Comparison of ENCODE assay signal across 9 mouse cellular contexts in the genomic region with DNA sequence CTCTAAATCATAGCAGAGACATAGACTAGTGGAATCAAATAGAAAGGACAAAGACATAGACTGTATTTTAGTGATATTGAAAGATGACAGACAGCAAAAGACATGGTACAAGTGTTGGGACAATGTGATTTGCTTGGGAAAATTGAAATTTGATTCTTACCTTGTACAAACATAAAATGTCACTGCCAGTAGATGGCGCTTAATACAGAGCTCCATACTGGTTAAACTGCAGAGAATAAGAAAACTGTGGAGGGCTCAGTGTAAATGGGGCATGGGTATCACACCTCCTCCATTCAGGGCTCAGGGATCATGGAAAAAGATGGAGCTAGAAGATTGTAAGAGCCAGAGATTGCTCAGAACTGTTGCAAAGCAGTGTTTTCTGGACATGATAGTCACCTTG. TPM values are rescaled to one million over a fixed set of nuclear protein-coding genes. Genes with fewer than 3 reads are reported as not detected.
A peak's percentile ranks its signal among the peaks of the same experiment; 100 is the strongest.
DNase-seq lines count a peak whose midpoint lies in the region; ATAC-seq and TF ChIP-seq lines count a peak whose summit lies in the region.
"Had no signal": no experiment of that assay in that cellular context is flagged by ENCODE, and none has a peak within 500 bp of the region (broad histone marks: within the 10 kb centered on the region; RNA-seq: fewer than 3 reads in every experiment).

No protein-coding gene starts in this region.

- H3K4me3 ChIP-seq in liver, embryonic 14.5 days (ENCODE audit: insufficient read depth in 1 of 2, low read depth in 2 of 2, low read length in 2 of 2) = no peak overlapping the region
- H3K4me3 ChIP-seq in liver, embryonic 12.5 days = no peak overlapping the region
- no peak overlapping the region for H3K4me3 ChIP-seq in bone marrow macrophage, adult 2 months (ENCODE audit: insufficient read depth, low read length)
- H3K4me3 ChIP-seq: heart, embryonic 12.5 days had no signal

- WGBS in liver, embryonic 14.5 days (ENCODE audit: insufficient replicate concordance) = 2% methylated on average over 1 of the region's 1 CpGs
- 5% methylated on average over 1 of the region's 1 CpGs for WGBS in liver, embryonic 12.5 days (ENCODE audit: insufficient replicate concordance)

- ATAC-seq in liver, embryonic 14.5 days (ENCODE audit: insufficient read depth) = no peak
- ATAC-seq in liver, embryonic 12.5 days = no peak
- ATAC-seq in megakaryocyte progenitor cell, adult 5-6 weeks (replicated peaks; ENCODE audit: poor library complexity) = peak; percentile 47; the same call in 1 of the 2 replicates
- no peak for ATAC-seq in monocyte, adult 5-6 weeks (replicated peaks; ENCODE audit: insufficient number of reproducible peaks, low FRiP score, low TSS enrichment, poor library complexity, severe bottlenecking)

- no peak overlapping the region for H3K9ac ChIP-seq in liver, embryonic 14.5 days (replicated peaks)
- no peak overlapping the region for H3K9ac ChIP-seq in liver, embryonic 12.5 days
- H3K9ac ChIP-seq: heart, embryonic 12.5 days had no signal

- H3K4me1 ChIP-seq in liver, embryonic 14.5 days (replicated peaks; ENCODE audit: control insufficient read depth in 2 of 2, insufficient read depth in 2 of 2, low read length in 1 of 2) = no peaks in the 10 kb centered on the region
- no peaks in the 10 kb centered on the region for H3K4me1 ChIP-seq in liver, embryonic 12.5 days
- H3K4me1 ChIP-seq in bone marrow macrophage, adult 2 months (ENCODE audit: control insufficient read depth, insufficient read depth, low read length) = peaks cover 4% of the 10 kb centered on the region

- H3K9me3 ChIP-seq in liver, embryonic 14.5 days (ENCODE audit: control insufficient read depth, low read length) = no peaks in the 10 kb centered on the region
- H3K9me3 ChIP-seq in liver, embryonic 12.5 days (replicated peaks) = no peaks in the 10 kb centered on the region
- H3K9me3 ChIP-seq: heart, embryonic 12.5 days had no signal

- TF ChIP-seq EP300 in liver, embryonic 14.5 days (IDR thresholded peaks at IDR 0.05; ENCODE audit: low read depth) = no peak

- no peaks in the 10 kb centered on the region for H3K36me3 ChIP-seq in liver, embryonic 14.5 days (replicated peaks; ENCODE audit: control insufficient read depth, insufficient read depth, low read depth)
- H3K36me3 ChIP-seq in liver, embryonic 12.5 days = no peaks in the 10 kb centered on the region
- H3K36me3 ChIP-seq: heart, embryonic 12.5 days had no signal

- peak; percentile 13 for DNase-seq in gastrocnemius, adult 18-20 months (ENCODE audit: low spot score)
- no peak for DNase-seq in gastrocnemius, postnatal 10 days
- no peak for DNase-seq in liver, embryonic 14.5 days (ENCODE audit: low read depth in 3 of 3, low spot score in 3 of 3)
- DNase-seq in spleen, postnatal 4 days (ENCODE audit: low spot score in 2 of 2) = no peak

- no peak overlapping the region for H3K4me2 ChIP-seq in liver, embryonic 14.5 days (ENCODE audit: low read depth)
- no peak overlapping the region for H3K4me2 ChIP-seq in liver, embryonic 12.5 days
- H3K4me2 ChIP-seq: heart, embryonic 12.5 days had no signal

- no peaks in the 10 kb centered on the region for H3K27me3 ChIP-seq in liver, embryonic 14.5 days (ENCODE audit: control insufficient read depth, insufficient read depth, low read length)
- no peaks in the 10 kb centered on the region for H3K27me3 ChIP-seq in liver, embryonic 12.5 days (replicated peaks)
- H3K27me3 ChIP-seq: heart, embryonic 12.5 days had no signal

- TF ChIP-seq CTCF in liver, embryonic 14.5 days (IDR thresholded peaks at IDR 0.05; ENCODE audit: low read depth) = peak; percentile 23; the same call in 1 of the 2 replicates
- TF ChIP-seq CTCF in bone marrow macrophage, adult 2 months (IDR thresholded peaks at IDR 0.05; ENCODE audit: low read depth, low read length) = no peak

- H3K27ac ChIP-seq in liver, embryonic 14.5 days = no peak overlapping the region
- H3K27ac ChIP-seq in liver, embryonic 12.5 days = no peak overlapping the region
- H3K27ac ChIP-seq in bone marrow macrophage, adult 2 months (ENCODE audit: insufficient read depth, low read depth, low read length) = peak overlapping the region; percentile 37; the same call in 1 of the 2 replicates

- TF ChIP-seq POLR2A in bone marrow macrophage, adult 2 months (IDR thresholded peaks at IDR 0.05; ENCODE audit: borderline replicate concordance, low read depth, low read length) = no peak

RNA-seq across cellular contexts. Expression of a gene that starts 21.6 kb away (rescaled TPM):
- 1 to 10 TPM; 1.1 to 1.9 TPM for total RNA-seq in gastrocnemius, adult 18-20 months (2021)
- total RNA-seq in gastrocnemius, postnatal 10 days (2021) = 1 to 10 TPM; 1.7 to 2.9 TPM
- 0.06 and 0.10 TPM in 2 replicates for polyA plus RNA-seq in liver, embryonic 14.5 days (2012; rRNA removed)
- 0.32 and 0.35 TPM in 2 replicates for polyA plus RNA-seq in liver, embryonic 14.5 days (2014; fragmentation: Nextera tagmentation; extraction: Ambion mirVana)
- 0.97 and 0.99 TPM in 2 replicates for polyA plus RNA-seq in liver, embryonic 12.5 days (2016; fragmentation: Nextera tagmentation; extraction: Ambion mirVana)
- 0.73 TPM in 1 of 2 replicates, not detected in the other for polyA plus RNA-seq in bone marrow macrophage, adult 2 months (2012; ENCODE audit: insufficient read depth, insufficient read length, missing spikeins)
- total RNA-seq in megakaryocyte progenitor cell, adult 5-6 weeks (2015) = 4.2 and 4.6 TPM in 2 replicates
- total RNA-seq in megakaryocyte progenitor cell, adult 5-6 weeks (2017) = 4.2 and 5.3 TPM in 2 replicates
- 0.19 to 16.6 TPM (median 0.86 TPM) in 3 replicates for total RNA-seq in monocyte, adult 5-6 weeks (2017)
